Mouse (Mus musculus): Measurements from ENCODE around the gene Sult2a1. TPM values are rescaled to one million over a fixed set of nuclear protein-coding genes. Genes with fewer than 3 reads are reported as not detected.
"Not testable (repeated sequence)": the region's sequence is repeated elsewhere in the genome, so short reads cannot be mapped to it uniquely, and the experiment has no call there.

Gene Sult2a1
- not detected in 2 replicates for polyA plus RNA-seq (2014; fragmentation: Nextera tagmentation; extraction: Ambion mirVana)

- H3K9me3 ChIP-seq (ENCODE audit: control insufficient read depth, low read length); H3K4me3 ChIP-seq (ENCODE audit: low read depth, low read length); H3K36me3 ChIP-seq (ENCODE audit: control insufficient read depth, insufficient read depth, low read length); ATAC-seq (ENCODE audit: low read depth); H3K27ac ChIP-seq (ENCODE audit: low read depth, low read length); H3K27me3 ChIP-seq (ENCODE audit: control insufficient read depth, insufficient read depth, low read length); H3K9ac ChIP-seq (replicated peaks; ENCODE audit: low read depth, low read length); H3K4me1 ChIP-seq (ENCODE audit: control insufficient read depth, insufficient read depth, low read length); H3K4me2 ChIP-seq (ENCODE audit: low read depth, low read length): not testable (repeated sequence)
- WGBS: 88% methylated on average over 1 of the region's 2 CpGs
Observed at GRCm38 (mm10) chr7:13837309-13837708, at the start of gene Sult2a1. Gene Sult2a1, minus strand, starts transcription at chr7:13837409.

GRCm38 (mm10) chr7:13813913-13814312 lies 23.3 kb downstream of the Sult2a1 start:
- ATAC-seq (ENCODE audit: low read depth): no peak
- WGBS: 84% methylated on average over 1 of the region's 1 CpGs

More at GRCm38 (mm10) chr7:13813913-13814312, 23.3 kb downstream of the Sult2a1 start:
- Histone ChIP-seq H3K27ac (ENCODE audit: low read depth, low read length) (no peak overlapping the region), H3K9me3 (ENCODE audit: control insufficient read depth, low read length) (no peaks in the 10 kb centered on the region), H3K36me3 (ENCODE audit: control insufficient read depth, insufficient read depth, low read length) (no peaks in the 10 kb centered on the region), H3K27me3 (ENCODE audit: control insufficient read depth, insufficient read depth, low read length) (no peaks in the 10 kb centered on the region), H3K4me3 (ENCODE audit: low read depth, low read length) (no peak overlapping the region), H3K4me2 (ENCODE audit: low read depth, low read length) (no peak overlapping the region), H3K4me1 (ENCODE audit: control insufficient read depth, insufficient read depth, low read length) (no peaks in the 10 kb centered on the region), H3K9ac (replicated peaks; ENCODE audit: low read depth, low read length) (no peak overlapping the region)

Other genes with a start within 250 kb of the Sult2a1 start
- gene Sult2a5, start 213.4 kb downstream of the Sult2a1 start, polyA plus RNA-seq (2014; fragmentation: Nextera tagmentation; extraction: Ambion mirVana): not detected in 2 replicates
- gene Sult2a2, start 103.9 kb downstream of the Sult2a1 start, polyA plus RNA-seq (2014; fragmentation: Nextera tagmentation; extraction: Ambion mirVana): not detected in 2 replicates
- not detected in 2 replicates for gene Sult2a4, start 152.2 kb upstream of the Sult2a1 start, polyA plus RNA-seq (2014; fragmentation: Nextera tagmentation; extraction: Ambion mirVana)